Mouse (Mus musculus) liver, embryonic 14.5 days (tissue): ENCODE results near the gene Pigz. TPM values are rescaled to one million over a fixed set of nuclear protein-coding genes. Genes with fewer than 3 reads are reported as not detected.

Source experiments
- ATAC-seq: fragments of 200-750 bp; cut with Nextera tagmentation; 2 replicates; pipeline ENCODE4 v1.8.0; 2017; ENCODE audit warnings: moderate number of reproducible peaks, mild to moderate bottlenecking, moderate library complexity; ENCODE audit not compliant: insufficient read depth
- DNase-seq, 3 experiments: peaks; one replicate each; pipeline ENCODE4 v3.0.0-alpha.2; 2012 to 2013; ENCODE audit warnings: low read depth in 3 of 3, low spot score in 3 of 3
- H3K27ac ChIP-seq: fragments of 300-500 bp; sonication (generic); 2 replicates; pipeline ENCODE4 v1.5.1; 2014; ENCODE audit warnings: moderate library complexity, mild to moderate bottlenecking, control low read depth, inconsistent platforms
- H3K27me3 ChIP-seq: fragments of 300-500 bp; sonication (generic); 2 replicates; pipeline ENCODE4 v1.6.1; 2014; ENCODE audit warnings: mild to moderate bottlenecking, low read length, moderate library complexity; ENCODE audit not compliant: control insufficient read depth, insufficient read depth
- H3K36me3 ChIP-seq: fragments of 300-500 bp; sonication (generic); replicated peaks from 2 replicates; pipeline ENCODE4 v1.6.1; 2014; ENCODE audit warnings: low read depth; ENCODE audit not compliant: control insufficient read depth, insufficient read depth
- H3K4me1 ChIP-seq, 2 experiments: fragments of 200-500 bp in 1 of 2; fragments of 300-500 bp in 1 of 2; sonication (generic) in 1 of 2; replicated peaks; 2 replicates each; pipeline ENCODE4 v1.6.1; 2012 to 2014; ENCODE audit warnings: antibody characterized with exemption in 1 of 2, inconsistent platforms in 1 of 2, low read length in 1 of 2; ENCODE audit not compliant: control insufficient read depth in 2 of 2, insufficient read depth in 2 of 2
- H3K4me2 ChIP-seq: fragments of 300-500 bp; sonication (generic); 2 replicates; pipeline ENCODE4 v1.6.1; 2014; ENCODE audit warnings: low read depth, mild to moderate bottlenecking, control low read depth, moderate library complexity
- H3K4me3 ChIP-seq, 2 experiments: fragments of 200-500 bp in 1 of 2; fragments of 300-500 bp in 1 of 2; sonication (generic) in 1 of 2; 2 replicates each; pipeline ENCODE4 v1.5.1; 2012 to 2014; ENCODE audit warnings: low read depth in 2 of 2, low read length in 2 of 2, mild to moderate bottlenecking in 2 of 2, control low read depth in 1 of 2, inconsistent platforms in 1 of 2, moderate library complexity in 1 of 2; ENCODE audit not compliant: insufficient read depth in 1 of 2
- H3K9ac ChIP-seq: fragments of 300-500 bp; sonication (generic); replicated peaks from 2 replicates; pipeline ENCODE4 v1.6.1; 2014; ENCODE audit warnings: mild to moderate bottlenecking, control low read depth, moderate library complexity
- H3K9me3 ChIP-seq: fragments of 300-500 bp; sonication (generic); 2 replicates; pipeline ENCODE4 v1.6.1; 2016; ENCODE audit warnings: low read length, mixed read lengths; ENCODE audit not compliant: control insufficient read depth
- CTCF ChIP-seq: IDR thresholded peaks from 2 replicates; pipeline ENCODE4 v1.5.1; 2016; ENCODE audit warnings: antibody characterized with exemption, low read depth, control low read depth
- EP300 ChIP-seq: IDR thresholded peaks from 2 replicates; pipeline ENCODE4 v1.6.1; 2016; ENCODE audit warnings: antibody characterized with exemption, low read depth
- WGBS: fragments of 180-500 bp; shearing (Covaris S2); extraction: QIAGEN DNeasy Blood & Tissue Kit; methylation state at CpG from one replicate; pipeline ENCODE4 v1.1.7; 2014; ENCODE audit not compliant: insufficient replicate concordance; 5-methylcytosine and 5-hydroxymethylcytosine counted together
- polyA plus RNA-seq, 2 experiments: library from polyadenylated mRNA; depleted of rRNA in 1 of 2; stranded (reverse) in 1 of 2; unstranded in 1 of 2; fragments of >200 nt; fragmentation: Nextera tagmentation in 1 of 2; extraction: Ambion mirVana in 1 of 2; gene quantifications; 2 replicates each; pipeline versions ENCODE4 v1.2.1 to v1.2.3; 2012 to 2014

The Pigz gene
- polyA plus RNA-seq, 2 experiments = 0.28 to 0.31 TPM

- Histone ChIP-seq H3K27me3 (no peaks in the 10 kb centered on the region; the same call in 1 of the 2 replicates), H3K4me1 (peaks cover 0 to 4% of the 10 kb centered on the region in 2 experiments; a peak in 2 of 4 replicates), H3K4me2 (peak overlapping the region; percentile 47), H3K9ac (no peak overlapping the region), H3K36me3 (no peaks in the 10 kb centered on the region), H3K27ac (no peak overlapping the region), H3K4me3 (no peak overlapping the region; a peak in 1 of 4 replicates), H3K9me3 (no peaks in the 10 kb centered on the region)
- TF ChIP-seq CTCF = 0 out of 2 replicates have a peak, but pooled peaks have one; percentile 3
- TF ChIP-seq EP300 = no peak
- WGBS = 28% methylated on average over 19 of the region's 20 CpGs
- ATAC-seq (no peak), DNase-seq (no peak)
Measured at GRCm38 (mm10) chr16:31905891-31906825, 27.5 kb upstream of the Pigz start.

- ATAC-seq (no peak), DNase-seq (no peak)
- no peak for TF ChIP-seq CTCF
- TF ChIP-seq EP300 = no peak
- Histone ChIP-seq H3K27ac (no peak overlapping the region), H3K4me2 (peak overlapping the region; percentile 47), H3K4me3 (peak overlapping the region in 1 of 2 experiments; percentile 16; a peak in 1 of 4 replicates), H3K36me3 (no peaks in the 10 kb centered on the region), H3K9ac (no peak overlapping the region), H3K9me3 (no peaks in the 10 kb centered on the region), H3K27me3 (no peaks in the 10 kb centered on the region; the same call in 1 of the 2 replicates), H3K4me1 (peaks cover 0 to 4% of the 10 kb centered on the region in 2 experiments; a peak in 2 of 4 replicates)
- 8% methylated on average over 9 of the region's 9 CpGs for WGBS
Measured at GRCm38 (mm10) chr16:31906896-31907295, 26.8 kb upstream of the Pigz start.

DNA sequence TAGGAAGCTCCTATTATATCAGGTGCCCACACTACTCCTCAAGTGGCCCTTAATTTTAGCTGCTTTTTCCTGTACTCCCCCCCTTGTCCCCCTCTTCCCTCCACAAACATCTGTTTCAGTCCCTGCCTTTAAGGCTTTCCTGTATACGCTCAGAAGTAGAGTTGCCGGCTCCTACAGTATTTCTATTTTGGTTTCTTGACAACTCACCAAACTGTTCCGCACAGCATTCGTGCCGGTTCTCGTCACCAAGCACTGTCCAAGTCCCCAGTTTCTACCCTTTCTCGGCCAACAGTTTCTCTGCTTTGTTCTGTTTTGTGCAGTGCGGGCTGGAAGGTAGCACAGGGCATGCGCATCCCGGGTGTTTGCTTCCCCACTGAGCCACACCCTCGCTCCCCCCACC is 24.7 kb upstream of the Pigz start:
- Histone ChIP-seq H3K9ac (no peak overlapping the region), H3K36me3 (no peaks in the 10 kb centered on the region), H3K9me3 (no peaks in the 10 kb centered on the region), H3K4me3 (no peak overlapping the region), H3K27me3 (no peaks in the 10 kb centered on the region; the same call in 1 of the 2 replicates), H3K4me2 (no peak overlapping the region), H3K27ac (no peak overlapping the region), H3K4me1 (peaks cover 0 to 4% of the 10 kb centered on the region in 2 experiments; a peak in 2 of 4 replicates)
- TF ChIP-seq EP300 = no peak
- TF ChIP-seq CTCF = no peak
- WGBS = 46% methylated on average over 11 of the region's 11 CpGs
- ATAC-seq (no peak), DNase-seq (no peak)

DNA sequence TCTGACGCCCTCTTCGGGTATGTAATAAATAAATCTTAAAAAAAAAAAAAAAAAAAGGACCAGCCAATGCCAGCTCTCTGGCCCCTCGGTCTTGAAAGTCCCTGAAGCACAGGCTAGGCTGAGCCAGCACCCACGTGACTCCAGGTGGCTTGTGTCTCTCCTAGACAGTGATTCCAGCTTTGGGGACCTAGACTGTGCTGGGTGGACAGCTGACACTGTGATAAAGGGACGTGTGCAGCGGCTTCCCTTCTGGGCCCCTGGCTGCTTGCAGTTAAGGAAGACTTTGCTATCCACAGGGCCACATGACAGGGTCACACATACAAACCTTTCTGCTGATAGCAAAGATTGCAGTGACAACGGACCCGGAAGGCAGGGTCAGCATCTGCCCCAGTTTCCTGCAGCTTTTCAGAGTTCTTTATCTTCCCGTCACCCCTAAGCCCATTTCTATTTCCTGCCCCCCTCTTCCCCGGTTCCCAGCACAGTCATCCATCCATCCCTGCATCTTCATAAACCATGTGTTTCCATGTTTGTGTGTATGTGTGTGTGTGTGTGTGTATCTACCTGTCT is 23.3 kb upstream of the Pigz start:
- Histone ChIP-seq H3K9me3 (no peaks in the 10 kb centered on the region), H3K27me3 (no peaks in the 10 kb centered on the region; the same call in 1 of the 2 replicates), H3K4me3 (no peak overlapping the region), H3K9ac (no peak overlapping the region), H3K27ac (no peak overlapping the region), H3K4me1 (peaks cover 0 to 4% of the 10 kb centered on the region in 2 experiments; a peak in 2 of 4 replicates), H3K4me2 (no peak overlapping the region), H3K36me3 (no peaks in the 10 kb centered on the region)
- WGBS = 20% methylated on average over 10 of the region's 10 CpGs
- DNase-seq = no peak
- ATAC-seq = no peak
- TF ChIP-seq CTCF = no peak
- TF ChIP-seq EP300 = no peak

GRCm38 (mm10) chr16:31917776-31918175 is 15.9 kb upstream of the Pigz start:
- no peak for TF ChIP-seq EP300
- no peak for TF ChIP-seq CTCF
- no peak for DNase-seq
- Histone ChIP-seq H3K36me3 (no peaks in the 10 kb centered on the region), H3K27ac (no peak overlapping the region), H3K4me3 (no peak overlapping the region), H3K27me3 (no peaks in the 10 kb centered on the region), H3K4me2 (peak overlapping the region; percentile 38; the same call in 1 of the 2 replicates), H3K9me3 (no peaks in the 10 kb centered on the region), H3K9ac (no peak overlapping the region), H3K4me1 (peaks cover 0 to 2% of the 10 kb centered on the region in 2 experiments; a peak in 1 of 4 replicates)
- 55% methylated on average over 11 of the region's 11 CpGs for WGBS
- no peak for ATAC-seq
